Mouse (Mus musculus) right cerebral cortex, adult 18-20 months (tissue): ENCODE results near the gene Grifin.
A peak's percentile ranks its signal among the peaks of the same experiment; 100 is the strongest.

Experiments
- DNase-seq: peaks from one replicate; pipeline ENCODE4 v3.0.0; 2022; ENCODE audit warnings: mixed read lengths

Gene Grifin

GRCm38 (mm10) chr5:140545651-140546050 lies 19.2 kb downstream of the Grifin start:
- DNase-seq, result no peak

- DNase-seq, result peak; percentile 63
Observed at GRCm38 (mm10) chr5:140542811-140543575, 21.9 kb downstream of the Grifin start.

GRCm38 (mm10) chr5:140540106-140540505 lies 24.8 kb downstream of the Grifin start:
- peak; percentile 64 for DNase-seq

- DNase-seq, result no peak
Observed at GRCm38 (mm10) chr5:140538111-140538683, 26.7 kb downstream of the Grifin start.

GRCm38 (mm10) chr5:140526754-140527153 lies 38.1 kb downstream of the Grifin start:
- DNase-seq, result no peak

- DNase-seq, result no peak
Observed at GRCm38 (mm10) chr5:140521196-140521595, 43.7 kb downstream of the Grifin start.

GRCm38 (mm10) chr5:140517921-140518230 lies 47.0 kb downstream of the Grifin start:
- DNase-seq, result no peak

GRCm38 (mm10) chr5:140517159-140517920 lies 47.5 kb downstream of the Grifin start:
- no peak for DNase-seq

GRCm38 (mm10) chr5:140514799-140515486 lies 49.9 kb downstream of the Grifin start:
- DNase-seq, result no peak

- DNase-seq, result no peak
Observed at GRCm38 (mm10) chr5:140513921-140514320, 51.0 kb downstream of the Grifin start.
